Mouse (Mus musculus): ENCODE measurements around the gene Syngap1.
"Not testable (repeated sequence)": the region's sequence is repeated elsewhere in the genome, so short reads cannot be mapped to it uniquely, and the experiment has no call there.

Gene Syngap1

GRCm38 (mm10) chr17:26941031-26941789 is at the start of gene Syngap1:
TSS of gene Syngap1 (plus strand) at chr17:26941253.
- peak; percentile 81 for DNase-seq

GRCm38 (mm10) chr17:26892635-26893375 is 48.2 kb upstream of the Syngap1 start:
- no peak for DNase-seq

- DNase-seq: no peak
Observed at GRCm38 (mm10) chr17:26893492-26893891, 47.6 kb upstream of the Syngap1 start.

DNA sequence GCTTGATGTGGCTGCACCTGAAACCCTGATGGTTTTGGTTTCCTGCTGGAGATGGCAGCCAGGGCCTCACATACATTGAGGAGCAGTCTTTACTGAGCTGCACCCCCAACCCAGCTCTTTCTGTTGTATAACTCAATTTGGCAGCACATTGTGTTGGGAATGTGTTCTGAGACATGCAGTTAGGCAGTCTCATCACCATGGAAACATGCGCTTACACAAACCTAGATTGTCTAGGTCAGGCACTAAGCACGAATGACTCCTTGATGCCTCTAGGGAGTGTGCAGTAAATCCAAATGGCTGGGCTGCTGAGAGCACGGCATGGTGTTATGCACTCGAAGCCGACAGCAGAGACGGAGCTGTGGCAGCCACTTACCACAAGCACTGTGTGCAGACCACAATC is 46.7 kb upstream of the Syngap1 start:
- DNase-seq: no peak

DNA sequence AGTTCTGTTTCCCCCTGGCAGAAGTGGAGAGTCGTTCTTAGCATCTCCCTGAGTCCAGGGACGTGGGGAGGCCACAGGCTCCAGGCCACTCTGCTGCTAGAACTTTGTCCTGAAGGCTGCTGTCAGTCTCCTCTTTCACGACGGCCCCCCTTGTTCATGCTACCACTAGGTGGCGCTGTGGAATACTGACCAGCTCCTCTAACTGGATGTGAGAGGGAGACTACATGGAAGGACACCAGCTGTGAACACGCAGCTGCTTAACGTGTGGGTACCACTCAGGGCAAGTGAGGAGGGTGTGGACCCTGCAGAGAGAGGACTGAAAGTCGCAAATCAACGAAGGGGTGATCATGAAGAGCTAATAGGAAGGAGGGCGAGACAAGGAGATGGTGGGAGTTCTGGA is 45.5 kb upstream of the Syngap1 start:
- DNase-seq: peak; percentile 61

DNA sequence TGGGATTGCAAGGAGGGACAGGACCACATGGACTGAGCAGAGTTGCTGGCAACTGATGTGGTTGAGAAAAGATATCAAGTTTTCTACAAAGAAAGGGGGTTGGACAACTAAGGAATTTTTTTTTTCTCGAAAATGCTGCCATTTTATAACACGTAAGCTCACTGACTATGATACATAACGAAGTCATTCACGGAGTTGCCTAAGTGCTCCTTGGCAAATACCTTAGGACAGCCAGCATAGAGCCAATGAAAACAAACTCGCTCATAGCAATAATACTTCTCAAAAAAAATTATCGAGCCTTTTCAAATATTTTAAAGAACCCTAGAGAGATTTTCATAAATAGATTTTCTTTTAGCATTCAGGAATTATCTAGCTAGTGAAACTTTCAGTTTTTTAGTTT is 40.1 kb upstream of the Syngap1 start:
- no peak for DNase-seq

DNA sequence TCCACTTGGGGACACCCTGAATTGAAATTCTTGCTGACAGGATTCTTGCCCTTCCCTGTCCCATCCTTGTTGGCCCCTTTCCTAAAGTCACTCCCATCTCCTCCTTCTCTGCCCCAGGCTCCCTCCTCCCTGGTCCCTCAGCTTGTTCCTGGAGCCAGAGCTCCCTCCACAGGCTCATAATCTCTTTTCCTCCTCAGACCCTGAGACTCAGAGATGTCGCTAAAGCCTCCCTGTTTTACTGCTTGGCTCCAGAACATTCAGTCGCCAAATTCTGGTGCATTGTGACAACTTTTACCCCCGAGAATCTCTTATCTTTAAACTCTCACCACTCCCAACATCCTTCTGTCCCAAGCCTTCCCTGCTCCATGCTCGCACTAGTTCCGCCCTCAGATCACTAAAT is 36.7 kb upstream of the Syngap1 start:
- no peak for DNase-seq

GRCm38 (mm10) chr17:26907506-26907905 is 33.5 kb upstream of the Syngap1 start:
- DNase-seq: not testable (repeated sequence)

DNA sequence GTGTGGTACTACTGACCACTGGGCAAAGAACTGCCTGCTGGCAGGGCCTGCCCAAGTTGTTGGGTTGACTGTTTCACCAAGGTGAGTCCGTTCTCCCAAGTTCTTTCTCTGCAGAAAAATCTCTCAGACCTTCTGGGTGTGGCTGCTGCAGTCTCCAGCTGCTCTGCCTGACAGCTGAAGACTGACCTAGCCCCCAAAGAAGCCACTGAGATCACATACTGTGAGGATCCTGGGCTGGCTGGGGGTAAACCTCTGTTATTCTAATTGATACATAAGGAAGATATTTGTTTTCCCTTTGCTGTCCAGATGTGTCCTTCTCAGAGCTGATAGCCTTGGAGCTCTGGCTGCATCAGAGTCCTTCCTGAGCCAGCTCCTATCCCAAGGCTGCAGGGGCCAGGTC is 25.8 kb upstream of the Syngap1 start:
- DNase-seq: no peak

- peak; percentile 100 for DNase-seq
Observed at GRCm38 (mm10) chr17:26916711-26917482, 24.2 kb upstream of the Syngap1 start, which contains the start of gene Kifc5b. TSS of gene Kifc5b (plus strand) at chr17:26917091.

GRCm38 (mm10) chr17:26917560-26917959 is 23.5 kb upstream of the Syngap1 start:
- DNase-seq: not testable (repeated sequence)

GRCm38 (mm10) chr17:26918343-26918742 is 22.7 kb upstream of the Syngap1 start:
- DNase-seq: no peak

- DNase-seq: not testable (repeated sequence)
Observed at GRCm38 (mm10) chr17:26919516-26919915, 21.5 kb upstream of the Syngap1 start.

- not testable (repeated sequence) for DNase-seq
Observed at GRCm38 (mm10) chr17:26922368-26922767, 18.7 kb upstream of the Syngap1 start.

GRCm38 (mm10) chr17:26925414-26925813 is 15.6 kb upstream of the Syngap1 start:
- DNase-seq: not testable (repeated sequence)

DNA sequence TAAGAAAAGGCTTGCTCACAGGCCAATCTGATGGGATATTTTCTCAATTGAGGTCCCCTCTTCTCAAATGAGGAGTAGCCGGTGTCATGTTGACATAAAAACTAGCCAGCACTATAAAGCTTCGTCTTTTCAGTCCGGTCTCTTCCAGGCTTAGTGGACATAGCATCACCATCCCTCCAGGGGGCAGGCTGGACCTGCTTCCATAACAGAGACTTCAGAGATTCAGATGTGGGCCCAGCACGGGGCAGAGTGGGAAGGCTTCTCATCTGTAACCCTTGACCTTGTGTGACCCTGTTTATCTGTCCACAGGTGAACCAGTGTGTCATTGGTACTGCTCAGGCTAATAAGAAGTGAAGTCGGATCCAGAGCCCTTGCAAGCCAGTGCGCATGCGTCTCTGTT is 9.3 kb upstream of the Syngap1 start:
- not testable (repeated sequence) for DNase-seq

DNA sequence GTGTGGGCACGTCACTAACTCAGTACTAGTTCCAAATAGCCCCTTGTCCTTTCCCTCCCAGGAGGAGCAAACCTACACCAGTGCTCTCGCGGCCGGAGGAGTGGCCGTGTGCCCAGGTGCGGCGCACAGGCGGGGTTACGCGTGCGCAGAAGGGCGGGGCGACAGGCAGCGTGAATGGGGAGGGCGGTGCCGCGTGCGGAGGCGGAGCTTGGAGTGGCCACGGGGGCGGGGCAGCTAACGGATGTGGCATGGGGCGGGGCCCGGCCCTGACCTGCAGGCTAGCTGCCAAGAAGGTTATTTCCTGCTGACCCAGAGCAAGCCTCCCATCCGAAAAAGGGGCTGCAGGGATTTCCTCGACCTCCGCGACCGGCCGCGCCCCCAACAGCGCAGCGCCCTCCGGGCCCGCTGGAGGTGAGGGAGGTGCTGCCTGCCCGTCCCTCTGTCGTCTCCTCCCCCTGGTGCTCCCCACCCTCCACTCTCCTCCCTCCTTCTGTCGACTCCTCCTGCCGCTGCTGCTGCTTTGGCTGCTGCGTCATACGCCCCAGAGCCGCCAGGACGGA is 8.1 kb upstream of the Syngap1 start, which contains the start of gene Phf1:
TSS of gene Phf1 (plus strand) at position 214 of the 560 bp plus-strand sequence.
- DNase-seq: peak; percentile 91

GRCm38 (mm10) chr17:26933419-26933818 is 7.6 kb upstream of the Syngap1 start:
- no peak for DNase-seq

- DNase-seq: no peak
Observed at GRCm38 (mm10) chr17:26933885-26934827, 6.9 kb upstream of the Syngap1 start.

DNA sequence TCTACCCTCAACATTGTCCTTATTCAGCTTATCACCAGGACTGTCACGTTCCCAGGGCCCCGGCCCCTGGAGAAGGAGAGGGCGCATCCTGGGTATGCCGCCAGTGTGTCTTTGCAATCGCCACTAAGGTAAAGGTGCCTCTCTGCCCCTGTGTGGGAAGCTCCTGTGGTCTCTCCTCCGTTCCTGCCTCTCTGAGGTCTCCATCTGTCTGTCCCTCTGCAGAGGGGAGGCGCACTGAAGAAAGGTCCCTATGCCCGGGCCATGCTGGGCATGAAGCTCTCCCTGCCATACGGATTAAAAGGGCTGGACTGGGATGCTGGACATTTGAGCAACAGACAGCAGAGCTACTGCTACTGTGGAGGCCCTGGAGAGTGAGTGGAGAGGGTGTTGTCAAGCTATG is 6.0 kb upstream of the Syngap1 start:
- DNase-seq: no peak

DNA sequence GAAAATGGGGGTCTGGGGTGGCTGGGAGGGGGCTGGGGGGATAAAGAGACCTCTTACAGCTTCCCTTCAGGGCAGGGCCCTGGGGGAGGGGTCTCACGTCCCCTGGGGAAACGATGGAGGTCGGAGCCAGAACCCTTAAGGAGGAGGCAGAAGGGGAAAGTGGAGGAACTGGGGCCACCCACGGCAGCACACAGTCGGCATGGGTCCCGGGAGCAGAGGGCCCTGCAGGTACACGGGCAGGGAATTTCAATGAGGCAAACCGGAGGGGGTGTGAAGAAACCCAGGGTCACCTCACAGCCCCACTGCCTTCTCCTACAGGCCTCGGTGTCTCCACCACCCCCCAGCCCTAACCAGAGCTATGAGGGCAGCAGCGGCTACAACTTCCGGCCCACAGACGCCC is 4.6 kb upstream of the Syngap1 start:
- DNase-seq: no peak
